Mouse (Mus musculus) ES-Bruce4 (cell line): ENCODE results near the gene 6430531B16Rik. TPM values are rescaled to one million over a fixed set of nuclear protein-coding genes. Genes with fewer than 3 reads are reported as not detected.

Experiments used
- H3K27ac ChIP-seq: 2 replicates; pipeline ENCODE4 v1.5.1; 2012; ENCODE audit warnings: low read length, inconsistent platforms; ENCODE audit not compliant: insufficient read depth
- H3K27me3 ChIP-seq: 2 replicates; pipeline ENCODE4 v1.6.1; 2012; ENCODE audit warnings: mild to moderate bottlenecking, low read length, inconsistent platforms; ENCODE audit not compliant: control insufficient read depth, poor library complexity, insufficient read depth, severe bottlenecking
- H3K36me3 ChIP-seq: 2 replicates; pipeline ENCODE4 v1.6.1; 2012; ENCODE audit warnings: inconsistent platforms, mild to moderate bottlenecking, low read length, moderate library complexity; ENCODE audit not compliant: control insufficient read depth, poor library complexity, insufficient read depth, severe bottlenecking
- H3K4me1 ChIP-seq: one replicate; pipeline ENCODE4 v1.8.1; 2011; ENCODE audit warnings: low read length; ENCODE audit not compliant: control insufficient read depth, insufficient read depth
- H3K4me3 ChIP-seq: 2 replicates; pipeline ENCODE4 v1.5.1; 2011; ENCODE audit warnings: low read depth, mild to moderate bottlenecking, low read length
- H3K9ac ChIP-seq: 2 replicates; pipeline ENCODE4 v1.6.1; 2012; ENCODE audit warnings: low read depth, mild to moderate bottlenecking, inconsistent platforms; ENCODE audit not compliant: poor library complexity, severe bottlenecking
- H3K9me3 ChIP-seq: replicated peaks from 2 replicates; pipeline ENCODE4 v1.6.1; 2012; ENCODE audit warnings: mild to moderate bottlenecking, low read length, inconsistent platforms; ENCODE audit not compliant: control insufficient read depth, poor library complexity, insufficient read depth, severe bottlenecking
- CTCF ChIP-seq: IDR thresholded peaks from one replicate; pipeline ENCODE4 v1.8.1; 2011; ENCODE audit warnings: low read depth, low read length
- EP300 ChIP-seq: IDR thresholded peaks from 2 replicates; pipeline ENCODE4 v1.6.1; 2011; ENCODE audit warnings: low read depth, low read length; ENCODE audit not compliant: insufficient read depth
- POLR2A ChIP-seq: IDR thresholded peaks from one replicate; pipeline ENCODE4 v1.8.1; 2011; ENCODE audit warnings: low read length; ENCODE audit not compliant: insufficient read depth
- polyA plus RNA-seq: library from polyadenylated mRNA; stranded (reverse); fragments of >200 nt; gene quantifications from 2 replicates; pipeline ENCODE4 v1.2.4, GENCODE M21; 2011; ENCODE audit warnings: low read depth; ENCODE audit not compliant: missing spikeins, insufficient read depth, insufficient read length

Gene 6430531B16Rik
- polyA plus RNA-seq, 1 experiment: 3.9 TPM

- no peaks in the 10 kb centered on the region for H3K27me3 ChIP-seq
- no peak overlapping the region for H3K9ac ChIP-seq
- H3K4me3 ChIP-seq: no peak overlapping the region
- H3K4me1 ChIP-seq: peaks cover 2% of the 10 kb centered on the region
- H3K27ac ChIP-seq: no peak overlapping the region
- H3K9me3 ChIP-seq: no peaks in the 10 kb centered on the region
- H3K36me3 ChIP-seq: peaks cover 12% of the 10 kb centered on the region
- TF ChIP-seq CTCF (no peak), POLR2A (no peak), EP300 (no peak)
These were observed 20.3 kb upstream of the 6430531B16Rik start for GRCm38 (mm10) chr7:139998691-139999350.

- Histone ChIP-seq H3K9me3 (no peaks in the 10 kb centered on the region), H3K27ac (peak overlapping the region; percentile 48; the same call in 1 of the 2 replicates), H3K4me3 (no peak overlapping the region), H3K27me3 (no peaks in the 10 kb centered on the region), H3K9ac (no peak overlapping the region), H3K36me3 (peaks cover 12% of the 10 kb centered on the region), H3K4me1 (peaks cover 2% of the 10 kb centered on the region)
- TF ChIP-seq EP300: no peak
- TF ChIP-seq CTCF: peak; percentile 41
These were observed 16.1 kb upstream of the 6430531B16Rik start for GRCm38 (mm10) chr7:139994676-139995075.

DNA sequence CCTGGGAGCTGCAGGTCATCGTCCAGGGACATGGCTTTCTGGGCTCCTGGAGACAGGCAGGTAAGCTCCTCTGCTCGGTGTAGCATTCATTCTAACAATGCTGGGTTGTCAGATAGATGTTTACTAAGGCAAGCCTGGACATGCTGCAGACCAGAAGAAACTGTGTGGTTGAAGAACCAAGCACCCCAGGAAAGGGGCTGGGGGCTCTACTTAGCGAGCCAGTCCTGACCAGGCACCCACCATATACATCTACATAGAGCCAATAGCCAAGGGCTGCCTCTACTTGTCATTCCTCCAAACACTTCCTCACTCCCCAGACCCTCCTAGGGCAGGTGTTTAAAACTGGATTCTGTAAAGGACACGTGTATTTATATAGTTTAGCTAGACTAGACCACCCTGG, 15.6 kb upstream of the 6430531B16Rik start:
- no peak overlapping the region for H3K4me3 ChIP-seq
- H3K9ac ChIP-seq: no peak overlapping the region
- H3K27ac ChIP-seq: peak overlapping the region; percentile 48; the same call in 1 of the 2 replicates
- H3K4me1 ChIP-seq: peaks cover 2% of the 10 kb centered on the region
- H3K27me3 ChIP-seq: no peaks in the 10 kb centered on the region
- TF ChIP-seq CTCF (no peak), EP300 (no peak), POLR2A (no peak)
- peaks cover 12% of the 10 kb centered on the region for H3K36me3 ChIP-seq
- no peaks in the 10 kb centered on the region for H3K9me3 ChIP-seq

DNA sequence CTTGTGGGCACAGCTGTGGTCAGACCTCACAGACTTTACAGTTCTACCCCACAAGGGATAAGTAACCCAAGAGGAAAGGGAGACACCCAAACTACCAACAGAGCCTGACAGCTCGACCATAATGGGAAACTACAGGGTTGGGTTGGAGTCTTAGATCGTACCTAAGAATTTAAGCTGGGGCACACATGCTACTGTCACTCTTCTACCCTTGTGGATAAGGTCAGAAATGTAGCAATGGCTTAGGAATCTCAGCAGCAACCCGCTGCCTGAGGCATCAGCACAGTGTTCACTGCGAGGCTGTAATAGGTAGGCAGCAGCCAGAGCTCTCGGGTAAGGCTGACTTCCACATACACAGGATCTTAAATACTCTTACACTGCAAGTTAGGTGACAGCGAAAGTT, 15.0 kb upstream of the 6430531B16Rik start:
- H3K27ac ChIP-seq: peak overlapping the region; percentile 9; the same call in 1 of the 2 replicates
- peaks cover 2% of the 10 kb centered on the region for H3K4me1 ChIP-seq
- H3K9ac ChIP-seq: no peak overlapping the region
- H3K4me3 ChIP-seq: no peak overlapping the region
- H3K27me3 ChIP-seq: no peaks in the 10 kb centered on the region
- peaks cover 10% of the 10 kb centered on the region for H3K36me3 ChIP-seq
- H3K9me3 ChIP-seq: no peaks in the 10 kb centered on the region
- TF ChIP-seq POLR2A (no peak), EP300 (no peak), CTCF (no peak)

GRCm38 (mm10) chr7:139992406-139992805, 13.9 kb upstream of the 6430531B16Rik start, which contains the start of gene Adam8:
Adam8 (minus strand) TSS chr7:139992562.
- H3K4me1 ChIP-seq: peaks cover 2% of the 10 kb centered on the region
- H3K9me3 ChIP-seq: no peaks in the 10 kb centered on the region
- no peak for TF ChIP-seq CTCF
- no peak for TF ChIP-seq POLR2A
- TF ChIP-seq EP300: no peak
- peaks cover 2% of the 10 kb centered on the region; the same call in 1 of the 2 replicates for H3K36me3 ChIP-seq
- H3K4me3 ChIP-seq: no peak within 1 kb of the TSS
- H3K27ac ChIP-seq: peak within 1 kb of the TSS; percentile 9; the same call in 1 of the 2 replicates
- H3K27me3 ChIP-seq: no peaks in the 10 kb centered on the region
- no peak within 1 kb of the TSS for H3K9ac ChIP-seq

GRCm38 (mm10) chr7:139990864-139991394, 12.4 kb upstream of the 6430531B16Rik start:
- Histone ChIP-seq H3K4me3 (no peak overlapping the region), H3K4me1 (peaks cover 2% of the 10 kb centered on the region), H3K9ac (no peak overlapping the region), H3K27me3 (no peaks in the 10 kb centered on the region), H3K27ac (no peak overlapping the region), H3K9me3 (no peaks in the 10 kb centered on the region), H3K36me3 (no peaks in the 10 kb centered on the region)
- no peak for TF ChIP-seq POLR2A
- no peak for TF ChIP-seq EP300
- no peak for TF ChIP-seq CTCF
